Mouse (Mus musculus) intestine, postnatal 0 days (tissue): ENCODE data around the gene Slc47a2. TPM values are rescaled to one million over a fixed set of nuclear protein-coding genes. Genes with fewer than 3 reads are reported as not detected.

Source experiments
- ATAC-seq: fragments of 200-750 bp; cut with Nextera tagmentation; 2 replicates; pipeline ENCODE4 v1.8.0; 2017; ENCODE audit warnings: mild to moderate bottlenecking, moderate TSS enrichment, moderate library complexity
- H3K27ac ChIP-seq: fragments of 300-500 bp; sonication (generic); 2 replicates; pipeline ENCODE4 v1.5.1; 2014; ENCODE audit warnings: mild to moderate bottlenecking, low read depth, low read length, moderate library complexity
- H3K27me3 ChIP-seq: fragments of 300-500 bp; sonication (generic); replicated peaks from 2 replicates; pipeline ENCODE4 v1.6.1; 2014; ENCODE audit warnings: low read length, mixed read lengths; ENCODE audit not compliant: control insufficient read depth, insufficient read depth
- H3K36me3 ChIP-seq: fragments of 300-500 bp; sonication (generic); 2 replicates; pipeline ENCODE4 v1.6.1; 2014; ENCODE audit warnings: mild to moderate bottlenecking, moderate library complexity; ENCODE audit not compliant: control insufficient read depth, insufficient read depth
- H3K4me1 ChIP-seq: fragments of 300-500 bp; sonication (generic); replicated peaks from 2 replicates; pipeline ENCODE4 v1.6.1; 2014; ENCODE audit warnings: antibody characterized with exemption, low read length, mixed read lengths; ENCODE audit not compliant: control insufficient read depth, insufficient read depth
- H3K4me2 ChIP-seq: fragments of 300-500 bp; sonication (generic); replicated peaks from 2 replicates; pipeline ENCODE4 v1.6.1; 2014; ENCODE audit warnings: low read depth, mild to moderate bottlenecking, moderate library complexity
- H3K4me3 ChIP-seq: fragments of 300-500 bp; sonication (generic); 2 replicates; pipeline ENCODE4 v1.5.1; 2014; ENCODE audit warnings: low read depth, low read length
- H3K9ac ChIP-seq: fragments of 300-500 bp; sonication (generic); 2 replicates; pipeline ENCODE4 v1.6.1; 2014; ENCODE audit warnings: mild to moderate bottlenecking, low read depth, low read length
- H3K9me3 ChIP-seq: fragments of 300-500 bp; sonication (generic); 2 replicates; pipeline ENCODE4 v1.6.1; 2016; ENCODE audit warnings: mixed run types; ENCODE audit not compliant: control insufficient read depth
- CTCF ChIP-seq: sonication (generic); IDR thresholded peaks from 2 replicates; pipeline ENCODE4 v1.5.1; 2016; ENCODE audit warnings: low read depth, mild to moderate bottlenecking, control low read depth, antibody characterized with exemption, moderate library complexity
- WGBS: fragments of 180-500 bp; shearing (Covaris S2); extraction: QIAGEN DNeasy Blood & Tissue Kit; methylation state at CpG from one replicate; pipeline ENCODE4 v1.1.7; 2014; 5-methylcytosine and 5-hydroxymethylcytosine counted together
- polyA plus RNA-seq: library from polyadenylated mRNA; unstranded; fragments of >200 nt; fragmentation: Nextera tagmentation; extraction: Ambion mirVana; gene quantifications from 2 replicates; pipeline ENCODE4 v1.2.1, GENCODE M21; 2015

The Slc47a2 gene
- polyA plus RNA-seq, 1 experiment from 2014 or later, result not detected

GRCm38 (mm10) chr11:61349337-61349736, 6.7 kb upstream of the Slc47a2 start:
- TF ChIP-seq CTCF, result peak; percentile 97
- WGBS, result 4% methylated on average over 8 of the region's 8 CpGs
- no peak overlapping the region for H3K9ac ChIP-seq
- H3K4me1 ChIP-seq, result no peaks in the 10 kb centered on the region
- H3K36me3 ChIP-seq, result no peaks in the 10 kb centered on the region
- no peak overlapping the region for H3K27ac ChIP-seq
- peak; percentile 55 for ATAC-seq
- H3K4me3 ChIP-seq, result no peak overlapping the region
- H3K9me3 ChIP-seq, result no peaks in the 10 kb centered on the region
- H3K4me2 ChIP-seq, result no peak overlapping the region
- H3K27me3 ChIP-seq, result 0 out of 2 replicates have a peak, but pooled peaks cover 4% of the 10 kb centered on the region

- Histone ChIP-seq H3K9ac (no peak overlapping the region), H3K4me1 (peaks cover 7% of the 10 kb centered on the region; the same call in 1 of the 2 replicates), H3K4me3 (no peak overlapping the region), H3K27me3 (peaks cover 24% of the 10 kb centered on the region), H3K9me3 (no peaks in the 10 kb centered on the region), H3K36me3 (no peaks in the 10 kb centered on the region), H3K27ac (no peak overlapping the region), H3K4me2 (no peak overlapping the region)
- 64% methylated on average over 8 of the region's 8 CpGs for WGBS
- peak; percentile 57 for TF ChIP-seq CTCF
- no peak for ATAC-seq
These were observed 3.5 kb upstream of the Slc47a2 start for GRCm38 (mm10) chr11:61346133-61346532.

- no peak overlapping the region for H3K27ac ChIP-seq
- H3K4me2 ChIP-seq, result peak overlapping the region; percentile 67
- no peak for ATAC-seq
- no peaks in the 10 kb centered on the region for H3K9me3 ChIP-seq
- peak overlapping the region; percentile 36 for H3K4me3 ChIP-seq
- no peak overlapping the region for H3K9ac ChIP-seq
- peaks cover 24% of the 10 kb centered on the region for H3K27me3 ChIP-seq
- TF ChIP-seq CTCF, result no peak
- peaks cover 7% of the 10 kb centered on the region; the same call in 1 of the 2 replicates for H3K4me1 ChIP-seq
- WGBS, result 22% methylated on average over 10 of the region's 10 CpGs
- H3K36me3 ChIP-seq, result no peaks in the 10 kb centered on the region
These were observed 689 bp downstream of the Slc47a2 start for GRCm38 (mm10) chr11:61341971-61342370.

GRCm38 (mm10) chr11:61341233-61341632, 1.4 kb downstream of the Slc47a2 start:
- ATAC-seq, result no peak
- Histone ChIP-seq H3K27ac (no peak overlapping the region), H3K9ac (no peak overlapping the region), H3K4me3 (no peak overlapping the region), H3K4me2 (no peak overlapping the region), H3K9me3 (no peaks in the 10 kb centered on the region), H3K4me1 (peaks cover 7% of the 10 kb centered on the region; the same call in 1 of the 2 replicates), H3K36me3 (no peaks in the 10 kb centered on the region), H3K27me3 (peaks cover 24% of the 10 kb centered on the region)
- no peak for TF ChIP-seq CTCF
- WGBS, result 84% methylated on average over 4 of the region's 4 CpGs

GRCm38 (mm10) chr11:61340374-61340773, 2.3 kb downstream of the Slc47a2 start:
- H3K27ac ChIP-seq, result no peak overlapping the region
- H3K9me3 ChIP-seq, result no peaks in the 10 kb centered on the region
- ATAC-seq, result no peak
- no peak for TF ChIP-seq CTCF
- peaks cover 7% of the 10 kb centered on the region; the same call in 1 of the 2 replicates for H3K4me1 ChIP-seq
- H3K4me2 ChIP-seq, result no peak overlapping the region
- peaks cover 20% of the 10 kb centered on the region for H3K27me3 ChIP-seq
- H3K9ac ChIP-seq, result no peak overlapping the region
- no peaks in the 10 kb centered on the region for H3K36me3 ChIP-seq
- WGBS, result 87% methylated on average over 4 of the region's 4 CpGs
- H3K4me3 ChIP-seq, result no peak overlapping the region

GRCm38 (mm10) chr11:61337586-61337985, 5.1 kb downstream of the Slc47a2 start:
- H3K4me3 ChIP-seq, result no peak overlapping the region
- ATAC-seq, result no peak
- no peaks in the 10 kb centered on the region for H3K36me3 ChIP-seq

More at GRCm38 (mm10) chr11:61337586-61337985, 5.1 kb downstream of the Slc47a2 start:
- peak; percentile 65 for TF ChIP-seq CTCF
- Histone ChIP-seq H3K4me1 (peaks cover 4% of the 10 kb centered on the region; the same call in 1 of the 2 replicates), H3K27ac (no peak overlapping the region), H3K9ac (no peak overlapping the region), H3K27me3 (peaks cover 11% of the 10 kb centered on the region), H3K4me2 (no peak overlapping the region), H3K9me3 (no peaks in the 10 kb centered on the region)
- 67% methylated on average over 10 of the region's 10 CpGs for WGBS
